25 mouse cellular contexts compared by ENCODE assay signal in the genomic region with DNA sequence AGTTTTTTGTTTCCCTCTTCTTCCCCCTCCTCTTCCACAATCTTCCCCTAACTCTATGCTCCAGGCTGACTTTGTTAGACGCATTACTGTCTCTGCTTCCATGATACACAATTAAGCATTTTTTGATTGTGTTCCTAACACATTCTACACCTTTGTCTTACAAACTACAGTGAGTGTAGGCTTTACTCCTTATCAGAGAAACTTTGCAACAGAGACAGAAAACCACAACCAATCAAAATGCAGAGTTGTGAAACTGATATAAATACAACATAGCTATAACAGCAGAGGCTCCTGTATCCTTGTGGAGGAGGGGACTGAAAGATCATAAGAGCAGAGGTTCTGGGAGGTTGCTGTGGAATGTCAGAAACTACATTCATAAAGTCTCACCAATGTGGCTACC.
"Had no signal": no experiment of that assay in that cellular context is flagged by ENCODE, and none has a peak within 500 bp of the region (broad histone marks: within the 10 kb centered on the region; RNA-seq: fewer than 3 reads in every experiment).

No protein-coding gene starts in this region.

- H3K27me3 ChIP-seq: heart, embryonic 12.5 days; hindbrain, embryonic 12.5 days; intestine, embryonic 15.5 days; limb, embryonic 13.5 days; limb, embryonic 15.5 days; liver, embryonic 12.5 days had no signal

- H3K36me3 ChIP-seq: heart, embryonic 12.5 days; hindbrain, embryonic 10.5 days; hindbrain, embryonic 12.5 days; intestine, embryonic 15.5 days; limb, embryonic 13.5 days; limb, embryonic 15.5 days; liver, embryonic 12.5 days had no signal

- H3K27ac ChIP-seq: gastrocnemius, adult 2 months; heart, adult 2 months; hindbrain, embryonic 10.5 days; hindbrain, embryonic 12.5 days; hindbrain, embryonic 14.5 days; intestine, embryonic 15.5 days; layer of hippocampus, adult 2 months; left cerebral cortex, adult 2 months; limb, embryonic 13.5 days; limb, embryonic 15.5 days; liver, embryonic 12.5 days had no signal

- H3K9ac ChIP-seq: heart, embryonic 12.5 days; hindbrain, embryonic 12.5 days; hindbrain, embryonic 14.5 days; intestine, embryonic 15.5 days; limb, embryonic 13.5 days; limb, embryonic 15.5 days; liver, embryonic 12.5 days had no signal

- ATAC-seq: hindbrain, embryonic 16.5 days; inflammation-experienced regulatory T-cells, adult 6 months; intestine, embryonic 15.5 days; intestine, postnatal 0 days; liver, embryonic 12.5 days had no signal

- H3K9me3 ChIP-seq: heart, embryonic 12.5 days; hindbrain, embryonic 10.5 days; hindbrain, embryonic 12.5 days; intestine, embryonic 15.5 days; limb, embryonic 13.5 days; limb, embryonic 15.5 days; liver, embryonic 12.5 days had no signal

- H3K4me3 ChIP-seq: gastrocnemius, adult 2 months; heart, adult 2 months; heart, embryonic 12.5 days; hindbrain, embryonic 10.5 days; hindbrain, embryonic 12.5 days; intestine, embryonic 15.5 days; layer of hippocampus, adult 2 months; left cerebral cortex, adult 2 months; limb, embryonic 13.5 days; limb, embryonic 15.5 days; liver, embryonic 12.5 days had no signal

- DNase-seq: gastrocnemius, adult 2 months; gastrocnemius, postnatal 10 days; gastrocnemius, postnatal 25 days; heart, adult 2 months; heart, postnatal 10 days; heart, postnatal 4 days; kidney, adult 18-20 months; kidney, adult 8-10 months; kidney, postnatal 10 days; kidney, postnatal 25 days; kidney, postnatal 4 days; left cerebral cortex, postnatal 4 days had no signal

- H3K4me2 ChIP-seq: heart, embryonic 12.5 days; hindbrain, embryonic 12.5 days; hindbrain, embryonic 14.5 days; intestine, embryonic 15.5 days; limb, embryonic 13.5 days; limb, embryonic 15.5 days; liver, embryonic 12.5 days had no signal

- H3K4me1 ChIP-seq: intestine, embryonic 15.5 days; limb, embryonic 13.5 days; limb, embryonic 15.5 days; liver, embryonic 12.5 days had no signal
